Mouse (Mus musculus) CD4-positive, CD25-positive, alpha-beta regulatory T cell, adult 2 months (primary cell): ENCODE measurements around the gene Simc1.
A peak's percentile ranks its signal among the peaks of the same experiment; 100 is the strongest.

ENCODE experiments used
- DNase-seq: peaks from one replicate; pipeline ENCODE4 v3.0.0-alpha.2; 2012; ENCODE audit warnings: low read depth, low spot score

Simc1 gene

DNA sequence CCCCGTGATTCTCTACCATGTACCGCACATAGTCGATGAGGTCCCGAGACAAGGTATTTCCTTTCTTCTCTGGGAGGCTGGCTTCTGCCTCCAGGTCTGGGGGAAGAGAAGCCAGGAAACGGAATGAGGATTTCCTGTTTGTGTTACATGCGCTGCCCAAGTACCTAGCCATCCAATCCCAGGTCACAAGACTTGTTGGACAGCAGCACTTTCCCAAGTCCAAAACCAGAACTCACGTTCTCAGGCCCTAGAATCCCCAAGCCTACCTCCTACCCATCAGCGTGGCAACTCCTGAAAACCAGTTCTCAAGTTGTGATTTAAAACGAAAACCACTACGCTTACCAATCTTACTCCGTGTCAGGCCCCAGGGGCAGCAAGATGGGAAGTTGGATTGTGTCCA is 82.3 kb downstream of the Simc1 start:
- no peak for DNase-seq

DNA sequence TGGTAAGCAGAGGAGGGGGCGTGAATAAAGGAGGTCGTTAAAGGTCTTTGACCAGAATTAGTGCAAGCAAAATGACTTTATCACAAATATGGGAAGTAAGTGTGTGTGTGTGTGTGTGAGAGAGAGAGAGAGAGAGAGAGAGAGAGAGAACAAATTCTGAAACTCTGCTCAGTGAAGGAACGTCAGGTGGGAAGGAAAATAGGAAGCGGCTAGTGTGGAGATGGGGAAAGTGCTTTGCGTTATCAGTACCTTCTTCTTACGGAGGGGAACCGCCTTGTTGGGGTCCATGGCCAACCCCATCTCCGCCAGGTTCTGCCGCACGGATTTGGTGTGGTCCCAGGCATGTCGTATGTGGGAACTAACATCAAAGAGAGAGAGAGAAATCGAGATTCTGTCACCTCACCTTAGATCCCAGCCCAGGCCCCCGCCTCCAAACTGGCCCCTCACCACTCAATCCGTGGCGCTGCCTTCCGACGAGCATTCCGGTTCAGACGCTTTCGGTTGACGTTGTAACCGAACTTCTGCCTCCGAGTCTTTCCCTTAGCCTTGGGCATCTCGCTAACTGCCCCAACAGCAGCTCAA is 85.9 kb downstream of the Simc1 start:
- no peak for DNase-seq

DNA sequence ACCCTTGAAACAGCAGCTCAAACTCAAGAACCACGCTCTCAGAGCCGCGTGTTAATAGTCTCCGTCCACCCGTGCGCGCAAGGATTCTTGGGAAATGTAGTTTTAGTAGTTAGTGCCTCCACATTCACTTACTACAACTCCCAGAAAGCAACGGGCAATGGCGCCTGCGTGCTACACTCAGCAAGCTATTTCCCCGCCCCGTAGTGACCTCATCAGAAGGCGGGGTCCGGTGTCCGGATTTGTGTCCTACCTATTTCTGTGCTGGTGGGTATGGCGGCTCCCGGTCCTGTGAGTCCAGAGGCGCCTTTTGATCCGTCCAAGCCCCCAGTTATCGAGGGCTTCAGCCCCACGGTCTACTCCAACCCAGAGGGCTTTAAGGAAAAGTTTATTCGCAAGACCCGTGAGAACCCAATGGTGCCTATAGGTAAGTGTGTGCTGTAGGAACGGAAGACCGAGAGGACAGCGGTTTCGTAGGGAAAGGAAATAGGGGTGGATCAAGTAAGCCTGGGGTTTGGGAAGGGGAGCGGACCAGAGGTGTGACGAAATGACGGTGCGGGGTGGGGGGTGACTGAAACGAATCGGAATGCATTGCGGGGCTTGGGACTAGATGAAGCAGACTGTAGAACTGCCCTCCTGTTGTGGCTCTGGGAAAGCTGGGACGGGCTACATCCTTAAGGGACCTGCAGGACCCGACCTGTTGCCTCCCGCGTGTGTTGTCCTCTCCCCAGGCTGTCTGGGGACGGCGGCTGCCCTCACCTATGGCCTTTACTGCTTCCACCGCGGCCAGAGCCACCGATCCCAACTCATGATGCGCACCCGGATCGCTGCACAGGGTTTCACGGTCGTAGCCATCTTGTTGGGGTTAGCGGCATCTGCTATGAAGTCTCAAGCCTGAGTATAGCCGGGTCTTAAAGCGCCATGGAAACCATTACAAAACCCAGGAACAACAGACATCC is 86.7 kb downstream of the Simc1 start, which contains the start of the genes Nop16 and Higd2a:
TSS of gene Nop16 (minus strand) at position 95 of the 956 bp plus-strand sequence.
TSS of gene Higd2a (plus strand) at position 212 of the 956 bp plus-strand sequence.
- peak; percentile 98 for DNase-seq

DNA sequence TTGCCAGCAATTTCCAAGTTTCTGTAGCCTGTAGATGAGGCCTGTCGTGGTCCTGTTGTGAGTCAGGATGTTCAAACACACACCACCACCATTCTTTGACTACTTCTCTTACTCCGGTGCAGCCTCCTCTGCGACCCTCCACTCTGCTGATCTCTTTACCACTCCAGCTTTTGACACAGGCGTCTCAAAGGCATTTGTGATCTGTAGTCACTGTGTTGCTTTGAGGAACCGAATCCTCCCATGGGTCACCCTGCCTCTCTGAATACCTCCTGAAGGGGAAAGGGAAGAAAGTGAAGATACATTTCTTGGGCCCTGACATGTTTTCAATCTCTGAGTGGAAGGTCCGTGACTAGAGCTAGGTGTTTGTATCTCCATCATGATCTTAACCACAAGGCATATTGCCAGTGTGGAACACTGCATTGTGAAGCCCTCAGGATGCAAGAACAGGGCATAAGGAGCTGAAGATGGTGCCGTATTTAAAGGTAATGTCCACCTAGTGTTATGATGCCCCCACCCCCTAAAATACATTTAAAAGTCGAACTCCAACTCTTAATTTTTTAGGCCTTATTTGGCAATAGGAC is 88.3 kb downstream of the Simc1 start:
- no peak for DNase-seq

DNA sequence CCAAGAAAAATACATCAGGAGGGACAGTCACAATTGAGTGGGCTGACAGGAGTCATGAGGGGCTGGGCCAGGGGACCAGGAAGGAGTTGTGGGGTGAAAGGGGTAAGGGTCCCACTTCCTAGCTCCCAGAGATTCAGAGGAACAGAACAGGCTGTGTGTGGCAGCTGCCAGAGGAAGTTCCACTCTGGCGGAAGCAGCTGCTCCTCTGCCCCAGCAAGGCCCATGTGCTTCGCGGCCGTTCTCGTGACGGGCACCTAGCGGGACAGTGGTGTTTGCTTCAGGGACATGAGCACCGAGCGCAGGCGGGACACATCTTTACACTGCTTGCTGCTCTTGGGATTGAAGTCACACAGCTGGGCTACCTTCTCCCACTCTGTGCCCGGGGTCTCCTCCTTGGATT is 90.0 kb downstream of the Simc1 start:
- DNase-seq = no peak

DNA sequence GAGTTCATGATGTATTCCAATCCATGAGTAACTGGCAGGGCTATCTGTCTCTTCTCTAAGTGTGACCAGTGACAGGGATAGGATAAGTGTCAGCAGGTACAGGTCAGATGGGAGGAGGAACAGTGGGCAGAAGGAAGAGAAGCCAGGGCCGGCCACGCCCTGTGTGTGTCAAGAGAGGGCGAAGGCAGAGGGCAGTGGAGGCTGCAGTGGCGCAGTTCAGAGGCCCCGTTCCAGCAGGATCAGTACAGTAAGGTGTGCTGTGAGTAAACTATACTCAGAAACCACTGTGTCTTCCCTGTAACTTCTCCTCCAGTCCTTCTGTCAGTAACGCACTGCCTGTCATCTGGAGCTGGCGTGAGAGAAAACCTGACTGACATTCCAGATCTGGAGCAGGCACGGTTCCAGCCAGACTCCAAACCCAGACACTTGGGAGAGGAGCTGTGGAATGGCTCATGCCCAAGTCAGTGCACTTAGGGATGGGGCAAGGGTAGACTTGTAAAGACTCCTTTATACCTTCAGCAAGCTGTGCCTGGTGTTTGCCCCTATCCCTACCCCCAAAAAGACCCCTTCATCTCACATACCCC is 92.6 kb downstream of the Simc1 start:
- no peak for DNase-seq

DNA sequence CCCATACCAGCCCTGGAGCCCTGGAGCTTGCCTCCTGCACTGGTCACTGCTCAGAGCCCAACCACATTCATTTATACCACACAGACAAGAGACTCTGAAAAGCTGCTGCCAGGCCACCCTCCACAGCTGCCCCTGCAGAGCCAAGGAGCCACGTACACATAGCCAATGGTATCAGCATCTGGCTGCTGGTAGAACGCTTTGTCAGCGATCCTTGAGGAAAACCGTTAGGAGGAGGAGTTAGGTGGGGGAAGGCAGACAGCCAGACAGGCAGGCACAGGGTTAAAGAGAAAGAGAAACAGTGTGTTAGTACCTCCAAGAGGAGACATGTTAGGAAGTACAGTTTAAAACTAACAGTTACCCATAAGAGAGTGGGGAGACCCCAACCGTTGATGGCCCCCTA is 93.3 kb downstream of the Simc1 start:
- DNase-seq = no peak

DNA sequence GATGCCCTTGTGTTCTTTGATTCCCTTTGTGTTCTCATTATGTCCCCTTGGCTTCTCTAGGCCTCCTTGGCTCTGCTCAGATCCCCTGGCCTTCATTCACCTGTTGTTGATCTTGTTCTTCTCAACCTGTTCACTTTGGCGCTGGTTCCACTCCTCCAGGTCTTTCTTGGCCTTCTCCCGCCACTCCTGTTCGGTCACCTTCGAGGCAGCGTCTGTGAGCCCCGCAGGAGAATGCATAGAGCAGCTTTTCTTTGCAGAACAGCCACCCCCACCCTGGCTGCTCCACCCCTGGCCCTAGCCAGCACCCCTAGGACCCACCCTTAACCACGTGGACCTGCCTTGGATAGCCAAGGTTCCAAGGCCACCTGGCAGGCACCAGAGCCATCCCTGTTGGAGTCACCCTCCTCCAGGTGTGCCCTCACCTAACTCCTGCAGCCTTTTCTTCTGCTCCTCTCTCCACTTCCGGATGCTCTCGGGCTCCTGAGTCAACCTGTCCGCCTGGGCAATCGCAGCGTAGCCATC is 95.1 kb downstream of the Simc1 start:
- no peak for DNase-seq
